Mouse (Mus musculus) liver, adult 2 months (tissue): ENCODE measurements around the gene Tsc1.

Experiments used
- CTCF ChIP-seq: fragments of 200-500 bp; IDR thresholded peaks from 2 replicates; pipeline ENCODE4 v1.5.1; 2011; ENCODE audit warnings: low read depth, low read length, control low read depth
- POLR2A ChIP-seq: fragments of 200-500 bp; IDR thresholded peaks from 2 replicates; pipeline ENCODE4 v1.6.1; 2011; ENCODE audit warnings: low read length, control low read depth; ENCODE audit not compliant: insufficient read depth; ENCODE audit errors: extremely low read depth

DNA sequence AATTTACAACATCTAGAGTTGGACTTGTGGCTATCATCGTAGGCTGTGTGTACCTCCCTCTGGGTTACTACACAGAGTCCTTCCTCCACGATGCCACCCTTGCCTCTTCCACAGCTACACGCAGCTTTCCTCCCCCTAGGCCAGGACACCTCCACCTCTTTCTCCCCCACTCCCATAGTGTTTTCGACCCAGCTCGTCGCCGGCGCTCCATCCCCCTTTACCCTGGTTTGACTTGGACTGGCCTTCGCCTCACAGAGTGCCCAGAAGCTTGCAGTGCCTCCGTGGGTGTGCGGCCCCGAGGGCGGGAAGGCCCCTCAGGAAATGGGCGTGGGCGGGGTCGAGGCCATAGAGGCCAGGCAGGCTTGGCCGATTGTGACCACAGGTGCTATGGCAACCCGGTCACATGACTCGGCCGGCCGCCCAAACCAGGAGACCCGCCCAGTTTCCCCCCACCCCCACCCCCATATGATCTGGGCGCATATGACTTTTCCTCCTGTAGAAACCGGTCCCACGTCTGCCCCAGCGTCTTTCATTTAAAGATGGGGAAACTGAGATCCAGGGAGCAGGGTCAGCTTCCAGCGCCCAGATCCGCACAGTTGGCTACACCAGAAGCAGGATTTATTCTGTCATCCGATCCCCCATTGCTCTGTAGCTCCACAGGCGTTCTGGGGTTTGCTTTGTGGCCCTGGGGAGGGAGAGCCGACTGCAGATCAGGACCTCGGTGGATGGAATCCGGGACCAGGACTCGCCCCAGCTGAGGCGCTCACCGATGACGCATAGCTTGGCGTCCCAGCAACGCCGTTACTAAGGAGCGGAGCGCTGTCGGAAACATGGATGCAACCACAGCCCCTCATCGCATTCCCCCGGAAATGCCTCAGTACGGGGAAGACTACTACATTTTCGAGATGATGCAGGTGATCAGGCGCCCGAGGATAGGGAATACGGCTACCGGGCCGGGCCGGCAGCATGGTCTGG, 58.6 kb downstream of the Tsc1 start, which contains the start of the genes Spaca9 and Ak8:
- TF ChIP-seq CTCF (no peak), POLR2A (no peak)
